Mouse (Mus musculus): Measurements from ENCODE around the gene Zfc3h1.

Zfc3h1 gene

DNA sequence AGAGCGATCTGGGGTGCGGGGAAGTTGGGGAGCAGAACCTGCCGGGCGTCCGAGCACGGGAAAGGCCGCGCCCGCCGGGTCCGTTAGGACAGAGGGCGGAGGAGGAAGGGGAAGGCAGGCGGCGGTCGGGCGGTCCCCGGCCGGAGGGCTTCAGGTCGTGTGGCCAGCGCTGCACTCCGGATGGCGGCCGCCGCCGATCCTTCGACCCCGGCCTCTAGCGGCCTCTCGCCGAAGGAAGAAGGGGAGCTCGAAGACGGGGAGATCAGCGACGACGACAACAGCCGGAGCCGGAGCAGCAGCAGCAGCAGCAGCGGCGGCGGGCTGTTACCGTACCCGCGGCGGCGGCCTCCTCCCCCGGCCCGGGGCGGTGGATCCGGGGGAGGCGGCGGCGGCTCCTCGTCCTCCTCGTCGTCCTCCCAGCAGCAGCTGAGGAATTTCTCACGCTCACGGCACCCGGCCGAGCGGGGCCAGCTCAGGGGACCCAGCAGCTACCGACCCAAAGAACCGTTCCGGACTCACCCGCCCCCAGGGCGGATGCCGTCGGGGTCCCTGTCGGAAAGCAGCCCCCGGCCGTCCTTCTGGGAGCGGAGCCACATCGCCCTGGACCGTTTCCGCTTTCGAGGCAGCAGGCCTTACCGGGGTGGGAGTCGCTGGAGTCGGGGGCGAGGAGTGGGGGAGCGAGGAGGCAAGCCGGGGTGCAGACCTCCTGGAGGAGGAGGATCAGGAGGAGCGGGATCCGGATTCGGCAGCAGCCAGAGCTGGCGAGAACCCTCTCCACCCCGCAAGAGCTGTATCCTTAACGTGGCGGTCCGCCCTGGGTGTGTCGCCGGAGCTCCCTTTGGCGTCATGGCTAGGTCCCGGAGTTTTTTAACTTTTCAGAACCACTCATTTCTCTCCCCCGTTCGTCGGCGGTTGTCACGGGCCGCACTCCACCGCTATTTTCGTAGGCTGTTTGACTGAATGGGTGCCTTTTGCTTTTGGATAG lies 551 bp downstream of the Zfc3h1 start:
- under 1% methylated on average over 86 of the region's 101 CpGs for WGBS

DNA sequence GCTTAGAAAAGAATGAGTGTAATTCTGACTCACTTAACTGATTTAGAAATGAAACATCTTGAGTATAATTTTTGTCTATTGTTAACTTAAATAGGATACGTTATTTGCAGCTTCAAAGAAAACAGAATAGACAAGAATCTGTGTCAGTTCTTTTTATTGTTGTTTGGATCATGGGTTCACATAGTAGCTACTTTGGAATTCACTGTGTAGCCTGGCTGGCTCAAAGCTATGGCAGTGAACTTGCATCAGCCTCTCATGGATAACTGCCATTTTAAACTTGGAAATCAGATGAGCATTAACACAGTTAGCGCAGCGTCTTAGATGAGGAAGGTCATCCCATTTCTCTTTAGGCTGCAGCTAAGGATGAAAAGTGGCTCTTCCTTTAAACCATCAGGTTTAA lies 3.1 kb downstream of the Zfc3h1 start:
- 38% methylated on average over 3 of the region's 3 CpGs for WGBS

DNA sequence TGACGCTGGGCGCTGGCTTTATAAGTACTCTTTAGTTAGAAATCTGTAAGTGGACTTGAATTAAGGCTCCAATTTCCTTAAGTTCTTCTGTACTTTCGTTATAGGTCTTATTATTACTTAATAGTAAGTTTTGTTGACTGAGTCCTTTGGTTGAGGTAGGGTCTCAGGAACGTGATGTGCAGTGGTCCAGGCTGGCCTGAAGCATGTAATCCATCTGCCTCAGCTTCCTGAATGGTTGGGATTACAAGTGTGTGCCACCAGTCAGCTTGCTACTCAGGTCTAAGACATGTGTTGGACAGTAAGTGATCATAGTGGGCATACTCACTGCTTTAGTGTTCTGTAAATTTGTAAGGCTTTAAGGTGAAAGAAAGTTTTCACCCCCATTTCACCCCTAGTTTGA lies 6.3 kb downstream of the Zfc3h1 start:
- WGBS, result 94% methylated on average over 4 of the region's 4 CpGs

DNA sequence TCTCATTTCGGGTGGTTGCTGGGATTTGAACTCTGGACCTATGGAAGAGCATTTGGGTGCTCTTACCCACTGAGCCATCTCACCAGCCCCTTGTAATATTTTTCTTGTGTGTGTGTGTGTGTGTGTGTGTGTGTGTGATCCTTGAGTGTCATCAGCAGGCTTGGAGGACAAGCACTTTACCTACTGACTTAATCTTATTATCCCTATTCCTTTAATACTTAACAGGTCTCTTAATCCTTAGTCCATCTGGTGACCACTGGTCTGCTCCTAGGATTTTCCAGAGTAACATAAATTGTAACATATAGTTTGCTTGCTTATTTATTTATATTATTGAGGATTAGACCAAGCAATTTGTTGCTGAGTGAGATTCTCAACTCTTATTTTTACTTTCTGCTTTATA lies 7.1 kb downstream of the Zfc3h1 start:
- WGBS, result 94% methylated on average over 1 of the region's 1 CpGs

DNA sequence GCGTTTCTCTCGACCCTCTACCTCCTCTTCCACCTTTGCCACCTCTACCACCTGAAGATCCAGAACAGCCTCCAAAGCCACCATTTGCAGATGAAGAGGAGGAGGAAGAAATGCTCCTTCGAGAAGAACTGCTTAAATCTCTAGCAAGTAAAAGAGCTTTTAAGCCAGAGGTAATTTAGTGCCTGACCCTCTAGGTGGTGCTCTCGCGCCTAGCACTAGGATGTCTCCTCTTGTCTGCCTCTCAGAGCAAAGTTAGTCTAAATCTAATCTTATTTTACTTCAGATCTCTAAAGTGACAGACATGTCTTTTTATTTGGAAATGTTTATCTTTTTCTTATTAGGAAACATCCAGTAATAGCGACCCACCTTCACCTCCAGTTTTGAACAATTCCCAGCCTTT lies 21.6 kb downstream of the Zfc3h1 start:
- WGBS, result 57% methylated on average over 6 of the region's 6 CpGs

DNA sequence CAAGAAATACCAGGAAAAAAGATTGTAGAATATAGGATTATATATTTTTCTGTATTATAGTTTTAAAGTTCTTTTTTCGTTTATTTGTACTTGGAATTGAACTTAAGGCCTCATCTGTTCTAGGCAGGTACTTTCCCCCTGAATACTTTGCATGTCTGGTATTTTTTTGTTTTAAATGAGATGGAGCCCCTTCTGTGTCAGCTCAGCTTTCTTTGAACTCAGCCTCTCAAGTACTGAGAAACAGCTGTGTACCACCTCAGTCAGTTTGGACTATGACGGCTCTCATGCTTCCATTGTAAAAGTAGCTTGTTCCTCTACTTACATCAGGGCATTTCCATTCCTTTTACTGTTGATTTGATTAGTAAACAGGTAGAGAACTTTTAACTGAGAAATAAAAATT lies 28.7 kb downstream of the Zfc3h1 start:
- 93% methylated on average over 2 of the region's 2 CpGs for WGBS

DNA sequence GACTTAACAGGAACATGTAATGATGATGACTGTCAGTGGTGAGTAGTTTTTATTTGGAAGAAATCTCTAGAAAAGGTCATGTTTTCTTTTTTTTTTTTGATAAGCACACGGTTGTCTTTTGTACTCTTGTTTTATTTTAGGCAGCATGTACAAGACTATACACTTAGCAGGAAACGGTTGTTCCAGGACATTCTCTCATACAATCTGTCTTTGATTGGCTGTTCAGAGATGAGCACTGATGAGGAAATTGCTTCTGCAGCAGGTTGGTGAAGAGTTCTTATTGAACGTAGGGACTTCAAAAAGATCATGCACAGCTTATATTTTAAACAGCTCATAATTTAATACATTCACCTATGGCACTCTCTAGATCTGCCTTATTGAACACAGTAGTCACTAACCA lies 29.3 kb downstream of the Zfc3h1 start:
- WGBS, result 69% methylated on average over 3 of the region's 3 CpGs

DNA sequence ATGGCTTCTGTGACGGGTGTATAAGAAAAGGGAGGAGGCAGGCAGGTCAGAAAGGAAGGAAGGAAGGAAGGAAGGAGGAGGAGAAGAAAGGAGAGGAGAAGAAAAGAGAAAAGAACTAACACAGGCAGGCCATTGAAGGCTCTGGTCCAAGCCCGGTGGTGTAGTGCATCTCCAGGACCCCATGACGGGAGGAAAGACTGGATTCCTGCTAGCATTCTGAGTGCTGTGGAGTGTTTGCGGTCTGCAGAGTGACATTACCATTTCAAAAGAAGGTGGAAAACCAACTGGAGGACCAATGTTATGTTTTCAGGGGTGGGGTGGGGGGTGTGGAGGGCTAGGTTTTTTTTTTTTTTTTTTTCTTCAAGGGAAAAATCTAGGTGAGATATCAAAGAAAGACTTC lies 37.2 kb downstream of the Zfc3h1 start:
- WGBS, result 84% methylated on average over 4 of the region's 4 CpGs

DNA sequence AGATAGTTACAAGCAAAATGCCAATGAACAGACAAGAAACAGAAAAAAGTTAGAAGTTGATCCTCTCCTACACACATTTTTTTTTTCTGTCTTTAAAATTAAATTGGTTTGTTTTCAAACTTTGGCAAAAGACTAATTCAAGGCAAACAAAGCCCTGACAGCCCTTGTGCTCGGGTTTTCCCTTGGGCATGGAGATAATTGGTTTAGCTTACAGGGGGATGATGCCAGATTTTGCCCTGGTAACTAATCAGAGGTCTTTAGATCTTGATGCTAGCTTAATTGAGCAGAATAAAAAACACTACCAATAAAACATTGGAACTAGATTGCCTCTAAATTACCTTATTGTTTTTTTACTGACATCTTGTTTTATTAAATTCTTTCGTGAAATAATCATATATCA lies 40.6 kb downstream of the Zfc3h1 start:
- 64% methylated on average over 2 of the region's 2 CpGs for WGBS

DNA sequence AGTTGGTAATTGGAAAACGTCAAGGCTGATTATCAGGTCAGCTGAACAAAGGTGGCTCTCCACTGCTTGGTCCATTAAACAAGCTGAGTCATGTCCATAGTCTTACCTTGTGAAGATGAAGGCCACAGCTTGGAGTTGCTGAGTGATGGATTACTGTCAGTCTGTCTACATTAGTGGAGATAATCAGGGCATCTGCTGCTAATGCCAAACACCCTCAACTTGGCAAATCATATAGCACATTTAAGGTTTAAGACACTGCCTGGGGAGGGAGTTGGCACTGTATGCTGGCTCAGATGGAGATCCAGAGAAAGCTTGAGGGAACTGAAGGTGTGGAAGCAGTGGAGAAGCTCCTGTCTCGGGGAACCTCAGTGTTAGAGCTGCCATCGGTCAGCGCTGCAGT lies 52.5 kb downstream of the Zfc3h1 start:
- WGBS, result 85% methylated on average over 4 of the region's 4 CpGs

DNA sequence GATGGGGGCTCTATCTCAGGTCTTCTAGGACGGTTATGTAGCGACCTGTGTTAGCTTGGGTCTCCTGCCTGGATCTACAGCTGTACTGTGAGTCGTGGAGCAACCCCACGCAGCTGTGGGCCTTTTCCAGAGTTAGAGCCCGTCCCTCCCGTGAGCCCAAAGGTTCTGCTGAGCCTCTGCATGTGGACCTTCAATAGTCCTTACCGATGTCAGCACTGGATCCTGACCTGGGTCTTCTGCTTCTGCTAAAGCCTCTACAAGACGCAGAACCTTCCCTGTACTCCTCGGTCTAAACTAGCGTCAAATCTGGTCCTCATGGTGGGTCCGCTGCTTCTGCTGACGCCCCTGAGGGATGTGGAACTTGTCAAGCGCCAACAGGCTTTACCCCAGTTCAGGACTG lies 63.9 kb downstream of the Zfc3h1 start:
- WGBS, result 92% methylated on average over 13 of the region's 13 CpGs

DNA sequence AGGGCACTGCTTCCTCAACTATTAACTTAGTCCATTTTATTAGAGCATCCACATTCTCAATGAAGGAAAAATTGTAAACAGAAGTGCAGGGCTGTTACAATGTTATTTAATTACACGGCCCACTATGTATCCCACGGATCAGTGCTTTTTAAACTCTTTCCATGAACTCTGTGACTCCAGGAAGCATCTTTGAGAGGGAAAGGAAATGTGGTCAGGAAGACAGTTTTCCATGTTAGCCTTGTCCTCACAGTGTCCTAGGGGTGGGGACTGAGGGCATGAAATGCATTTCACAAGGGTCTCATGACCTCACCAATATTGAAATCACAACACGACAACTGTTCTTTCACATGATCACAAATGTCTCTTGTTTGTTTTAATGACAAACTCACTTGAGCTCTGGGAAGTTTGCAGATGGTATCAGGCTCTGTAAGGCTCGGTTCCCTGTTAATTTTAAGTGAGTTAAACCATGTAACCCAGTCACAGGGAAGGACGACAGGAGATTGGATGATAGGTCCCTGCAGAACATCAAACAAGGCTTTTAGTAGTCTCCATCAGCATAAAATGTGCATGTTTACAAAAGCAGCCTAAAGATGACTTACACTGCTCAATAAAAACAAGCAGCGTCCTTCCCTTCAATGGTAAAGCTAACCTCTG lies 72.7 kb downstream of the Zfc3h1 start:
- WGBS, result 69% methylated on average over 6 of the region's 6 CpGs

DNA sequence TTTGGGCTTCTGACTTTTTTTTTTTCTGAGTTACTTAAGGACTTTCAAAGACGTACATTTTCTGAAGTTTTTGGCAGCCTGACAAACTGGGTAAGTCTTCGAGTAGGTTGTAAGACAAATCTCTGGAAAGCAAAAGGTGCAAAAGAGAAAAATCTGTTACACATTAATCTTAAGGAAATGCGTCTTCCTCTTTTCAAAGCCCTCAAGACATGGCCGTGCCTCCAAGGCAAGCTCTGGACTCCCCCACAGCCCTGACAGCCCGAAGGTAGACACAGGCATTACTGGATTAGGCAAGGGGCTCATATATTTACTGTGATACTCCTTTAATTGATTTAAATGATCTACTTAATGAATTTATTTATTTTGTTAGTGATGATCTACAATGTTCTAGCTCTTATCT lies 77.9 kb downstream of the Zfc3h1 start:
- 55% methylated on average over 5 of the region's 5 CpGs for WGBS

DNA sequence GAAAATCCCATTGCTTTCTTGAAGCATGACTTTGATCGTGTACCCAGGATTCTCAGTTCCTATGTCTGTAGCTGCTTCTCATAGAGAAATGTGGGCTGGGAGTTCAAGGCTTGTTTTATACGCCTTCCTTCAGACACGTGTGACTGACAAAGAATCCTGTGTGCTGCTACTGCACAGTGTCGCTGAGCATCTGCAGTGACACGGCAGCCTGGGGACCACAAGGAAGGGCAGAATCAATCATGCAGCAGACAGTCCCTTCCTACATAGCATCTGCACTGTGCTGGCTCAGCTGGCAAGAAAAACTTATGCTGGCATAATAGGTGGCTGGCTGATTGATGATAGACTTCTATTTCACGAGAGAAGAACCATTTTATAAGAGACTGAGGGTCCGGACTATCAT lies 80.3 kb downstream of the Zfc3h1 start:
- 78% methylated on average over 7 of the region's 7 CpGs for WGBS

DNA sequence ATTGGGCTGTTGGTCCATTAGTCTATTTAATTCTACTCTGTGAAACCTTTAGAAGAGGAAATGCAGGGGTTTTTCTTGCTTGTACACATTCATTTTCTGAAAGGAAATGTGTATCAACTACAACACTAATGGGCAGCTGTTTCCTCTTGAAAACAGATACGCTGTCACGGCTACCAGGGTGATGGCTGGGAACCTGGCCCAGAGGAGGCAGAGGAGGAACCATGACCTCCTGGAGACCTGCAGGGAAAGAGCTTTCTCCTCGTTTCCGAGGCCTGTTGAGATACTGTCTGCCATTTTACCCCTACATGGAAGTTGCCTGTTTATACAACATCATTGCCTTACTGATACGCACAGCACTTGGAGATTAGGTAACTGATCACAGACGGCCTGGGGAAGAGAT lies 81.0 kb downstream of the Zfc3h1 start:
- WGBS, result 68% methylated on average over 6 of the region's 6 CpGs

DNA sequence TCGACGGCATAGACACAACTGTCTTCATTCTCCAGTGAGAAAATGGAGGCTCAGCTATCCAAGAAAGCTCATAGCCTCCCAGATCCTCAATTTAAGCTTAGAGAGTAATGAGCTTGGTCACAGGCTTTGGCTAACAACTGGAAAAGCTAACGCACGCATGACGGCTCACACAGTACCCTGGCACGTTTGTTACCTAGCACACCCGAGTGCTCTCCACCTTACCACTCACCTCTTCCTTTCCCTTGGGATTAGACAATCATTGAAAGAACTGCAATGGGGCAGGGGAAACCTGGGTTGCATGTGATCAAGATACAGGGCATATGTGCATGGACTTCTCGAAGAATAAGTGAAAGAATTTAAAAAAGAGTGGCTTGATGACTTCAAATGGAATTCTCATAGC lies 83.2 kb downstream of the Zfc3h1 start:
- WGBS, result 85% methylated on average over 8 of the region's 8 CpGs

DNA sequence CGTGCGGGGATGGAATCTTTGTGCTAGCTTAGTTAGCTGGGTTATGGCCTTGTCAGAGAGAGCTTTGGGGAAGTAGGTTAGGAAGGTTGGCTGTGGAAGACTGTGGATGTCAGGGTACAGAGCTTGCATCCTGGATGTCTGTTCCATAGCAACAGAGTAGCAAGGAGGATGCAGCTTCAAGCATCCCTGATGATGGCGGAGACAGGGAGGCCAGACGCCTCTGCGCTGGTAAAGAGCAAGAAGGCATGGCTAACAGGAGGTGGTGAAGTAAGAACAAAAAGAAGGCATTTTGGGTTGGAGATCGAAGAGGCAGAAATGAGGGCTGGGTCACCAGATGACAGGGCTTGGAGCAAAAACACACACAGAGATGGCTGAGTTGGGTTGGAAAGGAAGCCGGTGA lies 83.9 kb downstream of the Zfc3h1 start:
- 52% methylated on average over 7 of the region's 7 CpGs for WGBS

DNA sequence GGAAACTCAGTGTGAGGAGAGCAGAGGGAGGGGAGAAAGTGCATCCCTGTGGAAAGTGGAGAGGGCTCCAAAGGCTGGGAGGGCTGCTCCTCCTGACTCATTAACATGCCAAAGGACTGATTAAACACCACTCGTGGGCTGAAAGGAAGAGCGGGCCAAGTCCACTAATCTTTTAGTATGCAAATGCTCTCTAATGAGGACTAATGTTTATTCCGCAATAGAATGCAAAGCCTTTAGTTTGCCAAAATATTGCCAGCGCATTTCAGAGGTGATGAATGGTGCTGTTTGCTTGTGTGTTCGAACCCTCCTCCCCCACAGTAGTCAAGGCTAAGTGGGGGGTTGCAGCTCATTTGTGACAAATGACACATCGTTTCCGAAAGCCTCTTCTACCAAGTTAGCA lies 84.3 kb downstream of the Zfc3h1 start:
- 32% methylated on average over 7 of the region's 7 CpGs for WGBS

DNA sequence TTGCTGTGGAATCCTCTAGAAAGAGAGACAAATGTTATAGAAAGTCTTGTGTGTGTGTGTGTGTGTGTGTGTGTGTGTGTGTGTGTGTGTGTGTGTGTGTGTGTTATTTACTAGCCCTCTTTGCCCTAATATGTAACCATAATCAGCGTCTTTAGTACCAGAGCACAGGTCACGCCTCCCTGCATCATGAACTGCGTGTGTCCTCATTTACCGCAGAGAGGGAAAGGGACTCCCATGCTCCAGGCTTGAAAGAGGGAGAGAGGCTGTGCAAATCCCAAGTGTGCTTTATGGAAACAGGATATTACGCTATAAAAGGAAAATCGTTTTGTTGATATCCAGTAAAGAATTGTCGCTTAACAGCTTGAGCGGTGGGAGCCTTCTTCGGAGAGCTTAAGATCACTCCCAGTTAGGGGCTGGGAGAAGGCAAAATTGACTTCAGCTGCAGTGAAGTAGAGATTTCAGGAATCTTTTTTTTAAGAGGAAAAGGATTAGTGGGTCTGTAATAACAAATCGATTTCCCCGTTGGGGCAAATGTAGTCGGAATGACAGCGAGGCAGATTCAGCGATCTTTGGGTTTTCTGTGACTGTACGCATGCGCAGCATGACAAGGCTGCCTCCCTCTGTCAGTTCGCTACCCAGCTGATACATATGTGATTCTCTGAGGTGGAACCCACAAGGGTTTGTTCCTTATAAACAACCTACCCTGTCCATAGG lies 86.0 kb downstream of the Zfc3h1 start:
- 43% methylated on average over 17 of the region's 17 CpGs for WGBS

DNA sequence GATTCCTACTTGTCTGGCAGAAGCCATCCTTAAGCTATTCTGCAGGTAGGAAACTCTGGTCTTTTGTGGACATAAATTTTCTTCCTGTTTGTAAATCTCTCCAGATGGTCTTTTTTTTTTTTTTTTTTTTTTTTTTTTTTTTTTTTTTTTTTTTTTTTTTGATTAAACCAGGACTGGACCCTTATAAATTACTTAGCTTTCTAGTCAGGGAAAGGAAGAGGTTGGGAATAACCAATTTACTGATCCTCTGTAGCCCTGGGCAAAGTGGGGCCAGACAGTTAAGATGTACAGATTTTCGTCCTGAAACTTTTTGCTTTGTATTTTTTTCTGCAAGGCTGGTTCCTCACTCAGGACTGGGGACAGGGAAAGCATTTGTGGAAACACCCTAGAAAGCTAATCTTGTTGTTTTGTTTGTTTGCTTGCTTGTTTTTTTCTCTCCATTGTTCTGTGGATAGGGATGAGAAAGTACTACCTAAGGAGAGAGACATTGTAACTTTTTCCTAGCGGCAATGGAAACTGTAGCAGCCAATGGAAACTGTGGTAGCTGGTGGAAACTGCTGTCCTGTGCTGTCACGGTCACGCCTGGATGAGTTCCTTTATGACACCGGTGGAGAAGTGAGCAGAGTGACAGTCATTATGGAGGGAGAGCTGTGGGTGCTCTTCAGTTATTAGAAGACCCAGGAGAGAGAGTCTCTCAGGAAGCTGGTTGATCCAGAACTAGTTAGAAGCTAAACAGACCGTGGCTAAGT lies 88.6 kb downstream of the Zfc3h1 start:
- whole genome bisulfite sequencing, result 85% methylated on average over 6 of the region's 6 CpGs

DNA sequence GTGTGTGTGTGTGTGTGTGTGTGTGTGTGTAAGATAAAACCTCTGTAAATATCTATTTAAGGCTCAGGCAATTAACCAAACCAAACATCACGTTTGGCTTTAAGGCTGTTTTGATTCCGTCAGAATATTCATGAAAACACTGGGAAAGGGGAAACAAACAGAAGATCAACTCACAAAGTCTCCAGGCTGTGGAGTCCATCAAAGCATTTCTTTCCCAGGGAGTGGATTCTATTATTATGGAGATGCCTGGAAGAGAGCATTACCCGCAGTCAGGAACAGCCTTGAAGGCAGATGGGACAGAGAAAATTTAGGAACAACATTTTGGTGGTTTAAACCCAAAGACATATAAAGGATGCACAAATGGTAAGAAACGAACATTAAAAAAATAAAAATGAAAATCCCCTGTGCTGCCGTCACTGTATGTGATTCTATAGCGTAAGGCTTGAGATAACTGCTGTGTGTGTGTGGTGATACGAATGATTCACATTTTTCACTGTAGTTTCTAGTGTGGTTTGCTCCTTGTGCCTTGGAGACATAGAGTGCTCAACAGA lies 90.3 kb downstream of the Zfc3h1 start:
- 63% methylated on average over 7 of the region's 7 CpGs for WGBS

DNA sequence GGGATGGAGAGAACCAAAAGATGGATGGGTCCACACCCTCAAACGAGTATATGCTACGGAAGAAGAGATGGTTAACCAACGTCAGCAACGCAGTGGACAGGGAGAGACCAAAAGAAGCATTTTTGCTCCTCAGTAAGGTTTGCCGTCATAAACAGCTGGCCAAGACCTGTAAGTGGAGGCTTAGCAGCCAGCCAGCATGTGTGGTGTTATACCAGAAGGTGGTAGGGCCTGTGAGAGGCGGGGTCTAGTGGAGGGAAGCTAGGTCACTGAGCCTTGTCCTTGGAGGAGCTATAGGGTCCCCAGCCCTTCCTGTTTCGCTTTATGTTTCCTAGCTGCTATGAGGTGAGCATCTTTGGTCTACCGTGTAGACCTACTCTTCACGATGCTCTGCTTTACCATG lies 91.7 kb downstream of the Zfc3h1 start:
- WGBS, result 96% methylated on average over 9 of the region's 9 CpGs

All from cerebral cortex, adult 2 months (tissue).